Mouse (Mus musculus) megakaryocyte, embryonic 14.5 days (primary cell): ENCODE results near the gene Fis1. TPM values are rescaled to one million over a fixed set of nuclear protein-coding genes. Genes with fewer than 3 reads are reported as not detected.
"Not testable (repeated sequence)": the region's sequence is repeated elsewhere in the genome, so short reads cannot be mapped to it uniquely, and the experiment has no call there.

Source experiments
- H3K27me3 ChIP-seq: replicated peaks from 2 replicates; pipeline ENCODE3; 2012; ENCODE audit warnings: inconsistent platforms
- H3K36me3 ChIP-seq: replicated peaks from 2 replicates; pipeline ENCODE3; 2012; ENCODE audit warnings: low read length, inconsistent platforms, mixed read lengths
- H3K4me1 ChIP-seq: 2 replicates; pipeline ENCODE4 v1.6.1; 2012; ENCODE audit warnings: inconsistent platforms
- H3K4me3 ChIP-seq: replicated peaks from 2 replicates; pipeline ENCODE3; 2012; ENCODE audit warnings: moderate library complexity, mild to moderate bottlenecking, inconsistent platforms
- H3K9me3 ChIP-seq: 2 replicates; pipeline ENCODE4 v1.6.1; 2012; ENCODE audit warnings: inconsistent platforms
- FLI1 ChIP-seq: IDR thresholded peaks from 2 replicates; pipeline ENCODE4 v1.6.1; 2012; ENCODE audit warnings: low read length, inconsistent platforms, mixed read lengths
- GATA1 ChIP-seq: IDR thresholded peaks from 3 replicates; pipeline ENCODE4 v1.6.1; 2012; ENCODE audit warnings: mixed read lengths, low read length, inconsistent platforms, borderline replicate concordance
- polyA plus RNA-seq: library from polyadenylated mRNA; stranded (reverse); fragments of >175 nt; gene quantifications from 2 replicates; pipeline ENCODE4 v1.2.3, GENCODE M21; 2012; ENCODE audit warnings: low replicate concordance; ENCODE audit not compliant: insufficient read depth

Fis1 gene
- polyA plus RNA-seq, 1 experiment: 1,064 TPM

GRCm38 (mm10) chr5:136940845-136941560 is 12.1 kb upstream of the Fis1 start:
- Histone ChIP-seq H3K4me1 (no peaks in the 10 kb centered on the region), H3K9me3 (peaks cover 5% of the 10 kb centered on the region), H3K4me3 (no peak overlapping the region), H3K36me3 (peaks cover 10% of the 10 kb centered on the region), H3K27me3 (peaks cover 4% of the 10 kb centered on the region)
- no peak for TF ChIP-seq FLI1
- no peak for TF ChIP-seq GATA1

- peaks cover 4% of the 10 kb centered on the region for H3K27me3 ChIP-seq
- H3K9me3 ChIP-seq: peaks cover 9% of the 10 kb centered on the region
- TF ChIP-seq GATA1 (no peak), FLI1 (no peak)
- H3K4me1 ChIP-seq: no peaks in the 10 kb centered on the region
- H3K4me3 ChIP-seq: no peak overlapping the region
- H3K36me3 ChIP-seq: peaks cover 7% of the 10 kb centered on the region
Observed at GRCm38 (mm10) chr5:136942781-136943180, 10.3 kb upstream of the Fis1 start.

GRCm38 (mm10) chr5:136943382-136943781 is 9.7 kb upstream of the Fis1 start:
- TF ChIP-seq FLI1 (no peak), GATA1 (no peak)
- Histone ChIP-seq H3K4me3 (no peak overlapping the region), H3K9me3 (peaks cover 14% of the 10 kb centered on the region), H3K36me3 (peaks cover 6% of the 10 kb centered on the region), H3K4me1 (no peaks in the 10 kb centered on the region), H3K27me3 (peaks cover 4% of the 10 kb centered on the region)

- Histone ChIP-seq H3K27me3 (peaks cover 4% of the 10 kb centered on the region), H3K9me3 (peaks cover 9% of the 10 kb centered on the region), H3K36me3 (no peaks in the 10 kb centered on the region), H3K4me3 (no peak overlapping the region), H3K4me1 (peaks cover 7% of the 10 kb centered on the region)
- TF ChIP-seq FLI1 (no peak), GATA1 (no peak)
Observed at GRCm38 (mm10) chr5:136945084-136945483, 8.0 kb upstream of the Fis1 start.

GRCm38 (mm10) chr5:136947874-136948273 is 5.2 kb upstream of the Fis1 start:
- Histone ChIP-seq H3K36me3 (no peaks in the 10 kb centered on the region), H3K9me3 (peaks cover 9% of the 10 kb centered on the region), H3K4me3 (no peak overlapping the region), H3K4me1 (peaks cover 20% of the 10 kb centered on the region), H3K27me3 (peaks cover 4% of the 10 kb centered on the region)
- TF ChIP-seq FLI1: no peak
- TF ChIP-seq GATA1: no peak

GRCm38 (mm10) chr5:136949551-136950336 is 3.3 kb upstream of the Fis1 start:
- H3K4me3 ChIP-seq, H3K9me3 ChIP-seq, H3K36me3 ChIP-seq, H3K27me3 ChIP-seq: not testable (repeated sequence)
- H3K4me1 ChIP-seq: peaks cover 32% of the 10 kb centered on the region

- H3K9me3 ChIP-seq: peaks cover 9% of the 10 kb centered on the region
- H3K27me3 ChIP-seq: no peaks in the 10 kb centered on the region
- H3K4me3 ChIP-seq: no peak overlapping the region
- peaks cover 6% of the 10 kb centered on the region for H3K36me3 ChIP-seq
- no peak for TF ChIP-seq GATA1
- TF ChIP-seq FLI1: no peak
- H3K4me1 ChIP-seq: peaks cover 38% of the 10 kb centered on the region
Observed at GRCm38 (mm10) chr5:136950521-136950920, 2.6 kb upstream of the Fis1 start.

- H3K9me3 ChIP-seq: peaks cover 9% of the 10 kb centered on the region
- H3K27me3 ChIP-seq: no peaks in the 10 kb centered on the region
- H3K4me1 ChIP-seq: peaks cover 48% of the 10 kb centered on the region
- peaks cover 18% of the 10 kb centered on the region for H3K36me3 ChIP-seq
- no peak for TF ChIP-seq GATA1
- no peak for TF ChIP-seq FLI1
- H3K4me3 ChIP-seq: no peak overlapping the region
Observed at GRCm38 (mm10) chr5:136952153-136952552, 922 bp upstream of the Fis1 start.

GRCm38 (mm10) chr5:136953440-136953951 is 421 bp downstream of the Fis1 start:
- peaks cover 50% of the 10 kb centered on the region for H3K4me1 ChIP-seq
- TF ChIP-seq GATA1 (no peak), FLI1 (no peak)
- H3K4me3 ChIP-seq: peak overlapping the region; percentile 93
- H3K9me3 ChIP-seq: no peaks in the 10 kb centered on the region
- peaks cover 26% of the 10 kb centered on the region for H3K36me3 ChIP-seq
- H3K27me3 ChIP-seq: no peaks in the 10 kb centered on the region

- Histone ChIP-seq H3K36me3 (peaks cover 38% of the 10 kb centered on the region), H3K4me1 (peaks cover 47% of the 10 kb centered on the region), H3K4me3 (no peak overlapping the region), H3K9me3 (no peaks in the 10 kb centered on the region), H3K27me3 (no peaks in the 10 kb centered on the region)
- TF ChIP-seq GATA1 (no peak), FLI1 (no peak)
Observed at GRCm38 (mm10) chr5:136955622-136956021, 2.5 kb downstream of the Fis1 start.
